Mouse (Mus musculus) inflammation-experienced regulatory T-cells (primary cell): ENCODE results near the gene Lmo3. TPM values are rescaled to one million over a fixed set of nuclear protein-coding genes. Genes with fewer than 3 reads are reported as not detected.

Experiments
- polyA plus RNA-seq, 2 experiments: library from polyadenylated mRNA; unstranded; fragments of 100-300 nt; shearing (Covaris generic); gene quantifications; one replicate each; pipeline ENCODE4 v1.2.1; 2017

The Lmo3 gene
- polyA plus RNA-seq = under 1 TPM in 1 of 2 experiments, not detected in 1; 0.37 TPM

DNA sequence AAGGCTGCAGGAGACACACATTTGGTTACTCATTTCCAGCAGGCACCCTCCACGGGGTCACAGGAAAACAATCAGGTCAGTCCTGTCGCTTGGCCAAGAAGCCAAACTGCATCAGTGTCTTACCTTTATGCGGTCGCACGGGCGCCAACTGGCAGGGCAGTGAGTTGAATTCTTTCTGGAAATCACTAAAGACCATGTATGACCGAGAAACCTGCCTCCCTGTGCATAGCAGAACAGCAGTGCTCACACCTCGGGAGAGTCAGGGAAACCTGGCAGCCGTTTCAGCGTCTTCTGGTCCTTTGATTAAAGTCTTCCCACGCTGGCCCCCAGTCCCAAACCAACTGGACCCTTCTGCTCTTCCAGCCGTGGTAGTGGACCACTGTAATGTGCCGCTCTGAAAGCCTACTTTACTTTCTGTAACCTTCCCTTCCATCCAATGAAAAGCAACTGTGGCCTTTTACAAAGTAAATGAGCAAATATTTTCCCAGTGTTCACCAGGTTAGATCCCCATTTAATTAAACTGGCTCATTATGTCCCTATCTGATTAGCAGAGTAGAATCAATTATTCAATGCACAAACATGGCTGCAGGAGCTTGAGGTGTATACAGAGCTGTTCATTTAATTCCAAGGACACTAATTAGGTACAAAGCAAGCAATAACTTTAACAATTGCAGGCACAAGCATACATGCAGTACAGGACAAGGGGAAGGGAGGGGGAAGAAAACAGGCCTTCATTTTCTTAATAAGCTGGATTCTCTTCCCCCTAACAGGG, at the start of gene Lmo3:
Gene Lmo3 (minus strand): TSS at position 235 of the 772 bp plus-strand sequence.

Other genes starting within 250 kb of the Lmo3 start
- gene Igbp1b, start 76.6 kb upstream of the Lmo3 start, polyA plus RNA-seq = not detected